Mouse (Mus musculus) cerebellum, adult 11 months (tissue): ENCODE measurements at regions not wholly inside any gene's neighbourhood (a gene's known extent, or its start where the extent isn't known, plus 50 kb on each side); places are given as distances from the start of the nearest gene placed in this dataset.

Source experiments
- DNase-seq: peaks from one replicate; pipeline ENCODE4 v3.0.0; 2022

DNA sequence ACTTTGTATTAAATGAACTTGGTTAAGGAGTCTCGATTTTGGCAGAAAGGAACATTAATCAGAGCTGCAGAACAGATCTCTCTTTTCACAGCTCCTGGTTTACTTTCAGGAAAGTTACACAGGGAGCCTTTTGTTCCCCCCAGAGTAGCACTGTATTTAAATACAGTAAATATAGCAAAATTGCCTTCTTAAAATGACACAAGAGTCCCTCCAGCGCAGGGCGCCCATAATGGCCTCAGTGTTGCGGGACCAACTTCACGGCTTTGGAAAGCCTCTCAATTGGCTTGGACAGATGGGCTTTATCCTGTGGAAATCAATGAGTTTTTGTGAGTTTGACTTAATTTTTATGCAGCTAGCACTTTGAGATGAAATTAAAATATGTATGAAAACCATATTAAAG is 588.3 kb upstream of the Sall1 start:
- no peak for DNase-seq

DNA sequence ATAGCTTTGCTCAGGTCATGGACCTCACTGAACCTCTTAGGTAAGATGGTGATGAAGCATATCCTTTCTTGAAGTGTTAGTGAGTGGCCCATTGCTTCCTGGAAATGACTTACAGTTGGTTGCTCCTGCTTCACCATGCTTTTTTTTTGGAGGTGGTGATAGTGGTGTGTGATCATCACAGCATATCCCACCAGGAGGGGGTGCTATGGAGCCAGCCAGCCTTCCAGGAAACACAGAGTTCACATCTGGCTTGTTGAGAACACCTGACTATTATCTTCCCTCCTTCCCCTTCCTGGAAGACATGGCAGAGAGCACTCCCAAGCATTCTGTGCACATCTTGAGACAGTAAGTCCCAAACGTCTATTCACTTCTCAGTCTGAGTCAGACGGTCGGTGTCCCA is 586.6 kb upstream of the Sall1 start:
- DNase-seq = no peak

DNA sequence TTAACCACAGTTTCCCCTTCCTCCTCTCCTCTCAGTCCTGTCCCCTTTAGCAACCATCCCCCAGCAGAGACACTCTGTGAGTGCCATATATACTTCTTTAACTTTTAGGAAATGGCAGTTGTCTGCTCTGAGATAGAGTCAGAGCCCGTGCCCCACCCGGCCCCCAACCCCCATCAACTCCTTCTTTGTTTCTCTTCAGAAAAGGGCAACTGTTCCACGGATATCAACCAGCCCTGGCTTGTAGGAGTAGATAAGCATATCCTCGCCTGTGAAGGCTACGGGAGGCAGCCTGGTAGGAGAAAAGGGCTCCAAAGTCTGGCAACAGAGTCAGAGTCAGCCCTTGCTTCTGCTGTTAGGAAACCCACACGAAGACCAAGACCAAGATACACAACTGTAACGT is 574.1 kb upstream of the Sall1 start:
- no peak for DNase-seq

DNA sequence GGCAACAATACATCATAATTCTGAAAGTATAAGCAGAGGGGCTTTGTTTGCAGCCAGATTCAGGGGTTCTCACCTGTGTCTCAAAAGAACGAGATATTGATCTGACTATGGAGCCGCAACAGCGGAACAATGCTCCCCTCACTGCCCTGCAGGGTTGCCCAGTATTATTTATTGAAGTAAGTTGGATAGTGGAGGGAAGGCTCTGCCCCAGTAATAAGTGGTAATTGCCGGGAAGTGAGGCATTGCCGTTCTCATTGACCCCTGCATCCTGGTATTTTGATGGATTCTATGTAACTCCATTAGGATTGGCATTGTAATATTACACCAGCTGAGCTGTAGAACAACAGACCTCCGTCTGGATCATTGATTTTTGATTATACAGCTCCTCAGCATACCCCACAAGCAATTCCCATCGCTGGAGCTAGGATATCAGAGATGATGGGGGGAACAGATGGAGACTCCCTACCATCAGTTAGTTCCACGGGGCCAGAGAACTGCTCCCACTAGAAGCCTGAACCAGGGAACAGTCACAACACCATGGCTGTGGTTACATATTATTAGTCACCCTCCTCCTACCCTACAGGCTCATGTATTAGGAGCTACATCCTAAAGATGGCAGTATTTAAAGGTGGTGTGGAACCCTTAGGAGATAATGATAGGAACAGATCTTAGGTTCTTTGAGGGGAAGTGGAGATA is 572.0 kb upstream of the Sall1 start:
- DNase-seq = no peak

DNA sequence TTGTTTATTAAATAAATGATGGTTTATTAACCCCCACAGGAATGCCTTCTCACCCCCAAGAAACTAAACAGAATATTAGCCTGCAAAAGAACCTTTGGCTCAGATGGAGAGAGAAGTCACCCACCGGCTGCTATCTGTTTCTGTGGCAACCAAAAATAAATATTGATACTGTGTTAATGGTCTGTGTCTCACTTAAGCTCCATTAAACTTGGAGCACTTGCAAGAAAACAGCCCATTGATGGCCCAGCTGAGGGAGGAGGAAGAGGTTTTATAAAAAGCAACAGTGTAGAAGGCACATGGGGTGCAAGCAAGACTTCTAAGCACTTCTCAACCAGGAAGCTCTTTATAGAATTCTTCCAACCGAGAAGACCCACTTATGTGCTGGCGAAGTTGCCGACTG is 565.1 kb upstream of the Sall1 start:
- no peak for DNase-seq

DNA sequence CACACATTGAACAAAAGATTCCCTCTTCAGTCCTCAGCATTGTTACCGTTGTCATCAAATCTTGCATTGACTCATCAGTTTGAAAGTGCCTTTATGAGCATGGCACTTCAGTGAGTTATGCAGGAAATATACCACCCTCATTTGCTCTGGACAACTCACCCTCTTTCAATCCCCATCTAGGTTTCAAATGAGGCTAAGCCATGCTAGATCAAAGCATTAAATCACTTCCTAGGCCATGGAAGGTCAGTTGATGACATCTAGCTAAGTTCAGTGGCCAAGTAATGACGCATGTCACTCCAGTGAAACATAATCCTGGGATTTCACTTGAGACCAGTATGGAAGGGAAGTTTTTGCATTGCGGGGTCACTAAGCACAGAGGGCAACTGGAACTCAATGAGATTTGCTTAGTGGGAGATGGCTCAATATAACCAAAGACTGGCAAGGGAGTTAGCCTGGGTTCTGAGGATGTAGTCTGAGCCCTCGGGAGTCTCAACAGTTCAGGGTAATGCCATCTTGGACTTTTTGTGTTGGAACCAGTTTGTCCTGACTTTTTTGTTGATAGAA is 562.0 kb upstream of the Sall1 start:
- no peak for DNase-seq

DNA sequence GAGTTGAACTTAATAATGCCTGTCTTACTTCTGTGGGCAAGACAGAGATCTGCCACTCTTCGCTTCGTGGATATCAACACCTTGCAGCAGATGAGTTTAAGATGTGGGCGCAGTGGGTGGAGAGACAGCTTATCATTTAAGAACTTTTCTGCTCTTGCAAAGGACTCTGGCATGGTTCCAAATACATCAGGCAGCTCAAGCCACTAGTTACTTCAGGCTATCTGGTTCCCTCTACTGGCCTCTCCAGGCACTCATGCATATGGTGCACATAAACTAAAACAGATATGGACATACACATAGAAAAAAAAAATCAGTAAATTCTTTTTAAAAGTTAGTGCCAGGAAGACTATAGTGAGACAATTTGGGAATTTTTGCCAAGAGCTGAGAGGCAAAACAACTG is 560.5 kb upstream of the Sall1 start:
- DNase-seq = no peak

DNA sequence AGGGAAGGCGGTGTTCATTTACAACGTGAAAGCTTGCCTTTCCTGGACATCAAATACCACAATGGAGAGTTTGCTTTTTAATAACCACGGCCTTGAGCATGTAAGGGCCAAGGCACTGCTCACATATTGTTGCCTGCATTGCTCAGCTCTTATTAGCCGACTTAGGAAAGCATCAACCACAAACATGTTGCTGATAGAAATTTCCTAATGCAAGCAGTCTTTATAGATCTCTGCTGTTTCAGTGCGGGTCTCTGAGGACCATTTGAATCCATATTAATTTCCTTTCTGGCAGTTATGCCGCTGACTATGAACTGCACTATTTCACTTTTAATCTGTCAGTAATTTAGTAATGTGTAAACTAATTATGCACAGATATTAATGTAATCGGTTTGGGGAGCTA is 552.4 kb upstream of the Sall1 start:
- no peak for DNase-seq

DNA sequence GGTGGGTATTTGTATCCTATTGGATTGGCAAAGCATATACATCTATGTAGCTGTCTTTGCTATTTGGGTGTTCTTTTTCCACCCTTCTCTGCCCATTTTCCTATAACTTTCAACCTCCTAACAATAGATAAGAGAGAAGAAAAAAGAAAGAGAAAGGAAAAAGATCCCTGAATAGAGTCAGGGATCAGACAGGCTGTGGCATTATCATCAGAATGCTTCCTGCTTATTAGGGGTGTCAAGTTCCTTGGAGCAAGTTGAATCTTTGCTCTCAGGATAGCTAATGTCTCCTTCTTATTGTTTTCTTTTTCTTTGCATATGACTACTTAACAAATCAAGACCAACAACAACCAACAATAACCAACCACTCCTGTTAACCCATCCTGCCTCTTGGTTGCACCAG is 539.1 kb upstream of the Sall1 start:
- no peak for DNase-seq

DNA sequence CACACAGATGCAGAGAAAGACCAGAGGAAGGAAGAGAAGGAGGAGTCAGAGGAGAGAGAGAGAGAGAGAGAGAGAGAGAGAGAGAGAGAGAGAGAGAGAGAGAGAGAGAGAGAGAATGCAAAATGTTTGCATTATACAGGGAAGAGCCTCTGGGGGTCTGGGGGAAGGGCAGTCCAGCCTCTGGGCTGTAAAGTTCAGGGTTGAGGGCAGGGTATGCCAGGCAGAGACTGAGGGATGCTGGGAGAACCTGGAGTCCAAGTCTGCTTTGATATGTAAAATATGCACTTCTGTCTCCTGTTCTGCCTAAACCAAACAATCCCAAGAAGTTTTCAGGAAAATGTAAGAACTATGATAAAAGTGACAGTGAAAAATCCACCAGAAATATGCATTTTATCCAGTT is 538.6 kb upstream of the Sall1 start:
- DNase-seq = no peak

DNA sequence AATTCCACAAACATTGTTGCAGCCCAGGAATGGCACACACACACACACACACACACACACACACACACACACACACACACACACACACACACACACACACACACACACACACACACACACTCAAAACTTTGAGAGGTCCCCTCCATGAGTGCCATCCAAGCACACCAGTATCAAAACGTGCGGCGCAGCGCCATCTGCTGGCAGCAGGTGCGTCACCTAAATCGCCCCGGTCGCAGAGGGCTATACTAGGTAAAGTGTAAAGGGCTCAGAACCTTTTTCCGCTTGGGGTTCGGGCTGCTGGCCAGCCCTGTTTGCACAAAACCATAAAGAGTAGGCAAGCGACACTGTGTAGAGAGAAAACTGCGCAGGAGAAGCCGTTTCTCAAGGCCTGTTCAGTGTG is 527.9 kb upstream of the Sall1 start:
- peak; percentile 3 for DNase-seq

DNA sequence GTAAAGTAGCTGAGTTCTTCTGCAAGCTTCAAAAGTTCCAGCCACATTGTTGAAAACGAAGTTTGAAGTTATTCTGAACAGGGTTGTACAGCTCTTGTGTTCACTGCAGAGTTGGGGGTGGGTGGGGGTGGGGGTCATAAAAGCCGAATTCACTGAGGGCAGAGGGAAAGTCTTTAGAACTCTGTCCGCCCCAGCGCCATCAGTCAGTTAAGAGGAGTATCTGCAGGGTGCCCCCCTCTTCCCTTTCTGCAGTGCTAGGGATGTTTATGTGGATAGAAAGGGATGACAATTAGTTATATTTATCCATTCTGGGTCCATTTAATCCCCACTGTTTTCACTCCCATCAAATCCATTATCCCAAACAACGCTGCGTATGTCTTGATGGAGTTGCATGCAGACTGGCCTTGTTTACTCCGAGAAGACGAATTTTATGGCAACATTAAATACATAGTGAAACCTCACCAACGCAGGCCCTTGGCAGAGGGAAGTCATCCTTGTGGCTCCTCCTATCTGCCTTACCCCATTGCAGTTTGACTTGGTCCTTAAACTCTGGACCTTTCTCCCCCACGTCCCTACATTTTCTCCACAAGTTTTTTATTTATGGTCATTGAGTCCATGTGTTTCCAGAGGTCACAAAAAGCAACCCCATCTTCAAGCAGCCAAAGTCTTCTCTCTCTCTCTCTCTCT is 526.8 kb upstream of the Sall1 start:
- no peak for DNase-seq

DNA sequence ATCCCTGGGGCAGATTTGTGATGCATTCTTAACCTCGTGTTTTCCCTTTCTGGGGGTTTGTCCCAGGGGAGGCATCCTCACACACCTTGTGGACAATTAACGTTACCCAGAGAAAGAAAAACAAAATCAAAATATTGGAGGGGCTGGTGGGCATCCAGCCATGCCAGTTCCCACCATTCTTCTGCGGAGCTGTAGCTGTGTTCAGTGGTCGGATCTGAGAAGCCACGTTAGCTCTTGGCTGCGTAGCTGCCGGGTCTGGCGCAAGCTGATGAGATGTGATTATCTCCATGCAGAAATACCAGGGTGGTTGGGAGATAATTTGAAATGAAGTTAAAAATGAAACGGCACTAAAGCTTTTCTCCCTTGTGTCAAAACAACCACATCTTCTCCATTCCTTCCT is 525.4 kb upstream of the Sall1 start:
- DNase-seq = no peak

DNA sequence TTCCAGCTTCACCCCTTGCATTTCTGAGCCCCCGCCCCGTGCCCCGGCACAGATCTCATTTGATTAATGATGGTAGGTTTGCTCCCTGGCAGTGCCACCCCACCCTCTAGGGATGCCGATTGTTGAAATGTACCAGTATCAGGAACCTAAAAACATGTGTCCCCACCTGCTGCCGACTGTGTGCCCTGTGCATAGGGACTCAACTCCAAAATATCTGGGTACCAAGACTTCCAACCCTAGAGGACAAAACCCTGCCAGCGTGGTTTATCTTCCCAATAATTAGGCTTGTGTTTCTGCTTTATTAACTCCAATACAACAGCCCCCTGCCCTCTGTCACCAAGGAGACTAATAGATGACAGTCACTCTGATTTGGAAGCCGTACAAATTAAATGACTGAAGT is 524.7 kb upstream of the Sall1 start:
- DNase-seq = no peak

DNA sequence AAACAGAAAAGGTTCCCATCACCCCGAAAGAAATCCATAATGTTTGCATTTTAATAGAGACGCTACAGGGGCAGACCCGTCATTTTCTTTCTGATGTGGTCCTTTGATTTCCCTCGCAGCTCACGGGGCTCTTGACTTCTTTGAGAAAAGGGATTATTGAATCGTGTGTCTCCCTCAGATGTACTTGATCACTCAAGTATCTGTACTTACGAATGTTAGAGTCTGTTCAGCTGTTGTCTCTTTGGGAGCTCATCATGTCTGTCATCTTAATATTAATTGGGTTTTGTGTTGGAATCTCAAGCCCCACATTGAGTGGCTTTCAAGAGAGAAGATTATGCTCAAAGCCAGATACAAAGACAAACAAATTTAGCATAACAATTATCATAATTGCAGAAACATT is 523.0 kb upstream of the Sall1 start:
- no peak for DNase-seq

DNA sequence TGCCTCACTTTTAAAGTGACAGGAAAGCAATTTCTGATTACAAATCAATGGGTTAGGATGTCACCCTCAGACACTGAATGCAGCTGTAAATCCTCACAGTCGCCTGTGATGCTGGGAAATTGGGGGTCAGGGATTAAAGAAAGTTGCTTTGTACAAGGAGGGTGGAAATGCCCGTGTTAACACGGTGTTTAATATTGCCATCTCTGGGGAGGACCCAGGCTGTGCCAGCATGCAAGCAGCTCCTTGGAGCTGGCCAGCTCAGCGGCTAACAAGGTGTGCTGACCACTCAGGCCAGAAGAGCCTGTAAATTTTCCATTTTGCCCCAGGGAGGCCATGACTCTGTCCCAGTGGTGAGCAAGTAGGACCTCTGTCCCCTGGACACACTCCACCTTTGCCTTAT is 522.5 kb upstream of the Sall1 start:
- DNase-seq = no peak

DNA sequence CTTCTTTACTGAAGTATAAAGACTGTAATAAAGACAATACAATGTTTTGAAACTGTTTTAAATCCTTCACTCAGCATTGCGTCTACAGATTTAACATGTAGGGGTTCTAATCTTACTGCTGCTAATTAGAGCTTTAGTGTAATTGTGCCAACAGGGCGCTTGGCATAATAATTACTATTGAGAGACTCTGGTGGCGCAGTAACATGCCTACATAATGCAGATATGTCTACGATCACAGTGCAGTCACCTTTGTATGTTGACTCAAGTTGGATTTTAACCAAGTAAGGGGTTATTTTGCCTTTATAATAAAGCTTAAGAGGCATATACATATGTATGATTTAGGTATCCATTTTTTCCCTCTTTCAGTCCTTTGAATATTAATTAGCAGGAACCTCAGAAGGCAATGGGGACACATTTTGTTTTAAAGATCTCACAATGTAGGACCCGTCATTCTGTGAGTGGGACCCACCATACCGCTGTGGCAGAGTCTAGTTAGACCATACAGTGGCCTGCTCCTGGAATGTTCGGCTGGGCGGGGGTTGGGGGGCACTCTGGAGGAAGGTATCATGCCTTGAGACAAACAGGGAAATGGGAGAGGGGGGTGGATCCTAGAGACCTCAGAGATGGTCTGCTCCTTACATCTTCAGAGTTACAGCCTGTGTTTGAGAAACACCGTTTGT is 521.3 kb upstream of the Sall1 start:
- DNase-seq = no peak

DNA sequence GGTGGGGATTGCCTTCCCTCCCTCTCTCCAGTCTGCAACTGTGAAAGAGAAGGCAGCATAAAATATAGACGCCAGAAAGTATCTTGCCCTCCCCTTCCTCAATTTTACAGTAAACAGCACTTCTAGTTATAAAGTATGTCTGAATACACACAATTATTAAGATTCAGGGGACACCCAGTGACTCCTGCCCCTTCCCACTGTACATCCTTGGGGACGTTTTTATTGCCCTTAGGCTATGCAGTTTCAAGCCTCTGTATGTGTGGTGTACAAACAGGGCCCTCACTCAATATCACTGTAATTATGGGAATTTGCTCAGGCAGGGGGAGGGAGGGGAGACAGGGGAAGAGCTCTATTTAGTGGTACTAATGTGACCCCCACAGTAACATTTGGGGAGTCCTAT is 519.6 kb upstream of the Sall1 start:
- DNase-seq = no peak

DNA sequence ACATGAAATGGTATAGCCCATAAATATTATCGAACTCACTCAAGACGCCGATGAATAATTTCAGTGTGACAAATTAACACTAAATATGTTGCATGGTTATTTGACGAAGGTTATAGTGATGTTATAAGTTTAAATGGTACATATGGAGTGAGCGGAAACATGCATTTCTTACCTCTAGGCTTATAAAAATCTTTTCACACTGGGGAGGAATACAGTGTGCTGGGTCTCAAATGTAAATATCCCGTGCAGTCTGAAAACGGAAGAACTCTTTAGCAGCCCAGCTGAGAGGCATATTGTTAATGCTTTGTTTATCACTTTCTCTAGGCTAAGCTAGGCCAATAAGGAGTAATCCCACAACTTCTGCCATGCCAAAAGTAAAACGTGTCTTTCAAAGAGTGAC is 518.6 kb upstream of the Sall1 start:
- no peak for DNase-seq

DNA sequence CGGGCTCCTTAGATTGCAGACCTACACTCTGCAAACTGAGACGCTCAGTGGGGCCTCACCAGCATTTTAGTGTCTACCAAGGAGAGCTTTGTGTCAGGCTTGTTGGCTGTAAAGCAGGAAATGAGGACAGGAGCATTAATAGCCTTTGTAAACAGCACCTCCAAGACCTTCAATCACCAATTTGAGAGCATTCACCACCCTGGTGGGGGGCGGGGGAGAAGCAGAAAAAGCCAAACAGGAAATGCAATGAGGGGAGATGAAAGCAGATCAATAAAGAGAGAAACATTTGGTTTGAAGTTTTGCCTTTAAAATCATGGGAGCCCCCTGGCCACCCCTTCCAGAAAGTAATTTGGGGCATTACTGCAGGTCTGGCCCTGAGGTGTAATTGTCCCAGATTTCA is 497.3 kb upstream of the Sall1 start:
- DNase-seq = no peak

DNA sequence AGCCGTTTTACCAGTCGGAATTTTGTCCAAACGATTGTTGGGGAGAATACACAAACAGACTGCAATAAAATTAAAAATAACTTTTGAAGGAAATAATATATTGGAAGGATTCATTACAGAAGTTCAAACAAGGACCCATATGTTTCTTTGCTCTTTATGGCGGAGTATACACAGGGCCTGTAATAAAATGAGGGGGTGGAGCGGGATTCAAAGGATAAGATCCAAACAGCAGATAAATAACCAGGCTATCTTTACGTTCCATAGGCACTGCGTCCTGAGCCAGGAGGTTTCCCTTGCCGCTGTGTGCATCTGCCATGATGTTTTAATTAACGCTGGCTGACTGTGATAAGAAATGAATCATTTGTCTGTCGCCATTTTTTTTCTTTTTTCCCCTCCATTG is 490.6 kb upstream of the Sall1 start:
- DNase-seq = no peak

DNA sequence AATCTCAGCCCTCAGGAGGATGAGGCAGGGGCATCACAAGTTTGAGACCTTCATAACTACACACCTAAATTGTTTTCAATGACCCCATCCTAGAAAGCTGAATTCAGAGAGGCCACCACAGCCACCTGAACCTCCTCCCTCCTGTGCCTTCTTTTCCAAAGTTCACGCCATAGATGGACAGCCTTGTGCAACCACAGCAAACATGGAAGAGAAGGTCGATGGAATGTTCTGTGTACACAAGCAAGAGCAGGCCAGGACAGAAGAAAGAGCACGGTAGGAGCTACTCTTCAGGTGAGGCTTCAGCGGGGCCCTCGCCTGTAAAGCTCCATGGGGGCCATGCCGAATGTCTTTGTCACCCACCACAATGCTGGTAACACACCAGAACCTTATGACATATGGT is 481.1 kb upstream of the Sall1 start:
- no peak for DNase-seq

DNA sequence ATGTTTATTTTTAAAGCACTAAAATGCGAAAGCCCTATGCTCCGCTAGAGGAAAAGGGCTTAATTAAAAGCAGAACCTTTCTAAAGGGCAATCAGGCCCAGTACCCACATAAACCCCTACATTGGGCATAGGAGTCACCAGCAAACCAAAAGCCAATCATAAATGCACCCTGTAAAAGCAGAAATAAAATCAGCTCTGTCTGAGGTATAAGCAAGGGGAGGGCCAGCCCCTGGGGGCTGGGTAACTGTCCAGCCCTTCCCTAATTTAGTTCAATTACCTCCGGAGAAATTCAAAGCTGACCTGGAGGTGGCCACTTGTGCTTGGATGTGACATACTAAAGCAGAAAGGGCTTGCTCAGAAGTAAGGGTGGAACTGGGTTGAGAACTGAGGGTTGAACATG is 479.4 kb upstream of the Sall1 start:
- no peak for DNase-seq

DNA sequence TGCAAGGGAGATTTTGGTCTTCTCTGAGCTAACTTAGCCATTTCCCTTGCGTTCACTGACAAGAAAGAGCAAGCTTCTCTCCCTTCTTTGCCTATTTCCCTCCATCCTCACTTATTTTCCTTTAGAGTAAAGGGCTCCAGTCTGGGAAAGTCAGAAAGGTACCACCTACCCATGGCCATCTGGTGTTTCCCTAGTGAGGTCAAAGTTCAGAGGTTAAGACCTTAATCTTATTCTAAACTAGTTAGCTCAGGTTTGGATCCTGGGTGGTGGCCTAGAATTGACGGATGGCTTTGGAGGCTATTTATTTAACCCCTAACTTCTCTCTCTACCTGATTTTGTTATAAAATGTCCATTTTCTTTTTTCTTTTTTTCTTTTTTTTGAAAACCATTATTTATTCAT is 472.6 kb upstream of the Sall1 start:
- DNase-seq = no peak
